Mouse (Mus musculus): ENCODE measurements around the gene Fam71f2. TPM values are rescaled to one million over a fixed set of nuclear protein-coding genes. Genes with fewer than 3 reads are reported as not detected.

The Fam71f2 gene
- polyA plus RNA-seq, 1 experiment, result 1.5 TPM

DNA sequence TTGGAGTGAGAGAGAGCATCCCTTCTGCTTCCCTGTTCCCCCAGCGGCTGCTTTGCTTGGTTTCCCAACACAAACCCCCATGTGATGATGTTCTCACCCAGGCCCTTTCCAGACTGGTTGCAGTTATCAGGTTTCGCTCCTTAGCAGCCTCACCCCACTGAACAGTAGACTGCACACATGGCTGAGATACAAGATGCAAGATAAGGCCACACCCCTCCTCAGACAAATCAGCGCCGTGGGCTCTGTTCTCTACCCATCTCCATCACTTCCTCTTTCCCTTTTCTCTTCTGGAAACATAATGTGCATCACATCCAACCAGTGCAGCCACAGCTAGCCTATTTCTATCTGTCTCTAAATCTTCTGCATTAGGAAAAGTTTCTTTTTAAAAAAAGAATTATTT, 50.1 kb downstream of the Fam71f2 start:
- no peak overlapping the region for H3K4me3 ChIP-seq (ENCODE audit: low read depth, low read length)
- no peaks in the 10 kb centered on the region for H3K36me3 ChIP-seq (ENCODE audit: control insufficient read depth, insufficient read depth, low read length, poor library complexity, severe bottlenecking)
- TF ChIP-seq CTCF (IDR thresholded peaks at IDR 0.05; ENCODE audit: low read depth, low read length) (no peak), EP300 (IDR thresholded peaks at IDR 0.05; ENCODE audit: insufficient read depth, low read depth, low read length) (no peak), POLR2A (IDR thresholded peaks at IDR 0.05; ENCODE audit: insufficient read depth, low read length) (no peak)
- no peak overlapping the region for H3K27ac ChIP-seq (ENCODE audit: insufficient read depth, low read length)
- no peaks in the 10 kb centered on the region for H3K9me3 ChIP-seq (replicated peaks; ENCODE audit: control insufficient read depth, insufficient read depth, low read length, poor library complexity, severe bottlenecking)
- no peaks in the 10 kb centered on the region for H3K4me1 ChIP-seq (ENCODE audit: control insufficient read depth, insufficient read depth, low read length)
- no peak overlapping the region for H3K9ac ChIP-seq (ENCODE audit: low read depth, poor library complexity, severe bottlenecking)
- no peaks in the 10 kb centered on the region for H3K27me3 ChIP-seq (ENCODE audit: control insufficient read depth, insufficient read depth, low read length, poor library complexity, severe bottlenecking)

Other genes starting within 250 kb of the Fam71f2 start
- gene Lep, start 219.4 kb upstream of the Fam71f2 start, polyA plus RNA-seq (2011; ENCODE audit: insufficient read depth, insufficient read length, low read depth, missing spikeins), result not detected in 2 replicates
- 94.5 and 97.0 TPM in 2 replicates for gene Rbm28, start 114.6 kb upstream of the Fam71f2 start, polyA plus RNA-seq (2011; ENCODE audit: insufficient read depth, insufficient read length, low read depth, missing spikeins)
- 0.20 and 0.52 TPM in 2 replicates for gene Prrt4, start 100.0 kb upstream of the Fam71f2 start, polyA plus RNA-seq (2011; ENCODE audit: insufficient read depth, insufficient read length, low read depth, missing spikeins)
- 25.7 and 29.8 TPM in 2 replicates for gene Impdh1, start 63.2 kb upstream of the Fam71f2 start, polyA plus RNA-seq (2011; ENCODE audit: insufficient read depth, insufficient read length, low read depth, missing spikeins)
- 18.4 and 21.8 TPM in 2 replicates for gene Hilpda, start 7.1 kb upstream of the Fam71f2 start, polyA plus RNA-seq (2011; ENCODE audit: insufficient read depth, insufficient read length, low read depth, missing spikeins)
- not detected in 2 replicates for gene Fam71f1, start 39.5 kb downstream of the Fam71f2 start, polyA plus RNA-seq (2011; ENCODE audit: insufficient read depth, insufficient read length, low read depth, missing spikeins)
- 269 and 284 TPM in 2 replicates for gene Calu, start 68.5 kb downstream of the Fam71f2 start, polyA plus RNA-seq (2011; ENCODE audit: insufficient read depth, insufficient read length, low read depth, missing spikeins)
- gene Opn1sw, start 108.9 kb downstream of the Fam71f2 start, polyA plus RNA-seq (2011; ENCODE audit: insufficient read depth, insufficient read length, low read depth, missing spikeins), result not detected in 2 replicates
- 22.7 and 28.4 TPM in 2 replicates for gene Ccdc136, start 116.7 kb downstream of the Fam71f2 start, polyA plus RNA-seq (2011; ENCODE audit: insufficient read depth, insufficient read length, low read depth, missing spikeins)
- 37.2 and 39.8 TPM in 2 replicates for gene Flnc, start 153.7 kb downstream of the Fam71f2 start, polyA plus RNA-seq (2011; ENCODE audit: insufficient read depth, insufficient read length, low read depth, missing spikeins)
- gene Atp6v1f, start 188.1 kb downstream of the Fam71f2 start, polyA plus RNA-seq (2011; ENCODE audit: insufficient read depth, insufficient read length, low read depth, missing spikeins), result 142 and 143 TPM in 2 replicates
- 0.90 and 1.0 TPM in 2 replicates for gene Atp6v1fnb, start 191.8 kb downstream of the Fam71f2 start, polyA plus RNA-seq (2011; ENCODE audit: insufficient read depth, insufficient read length, low read depth, missing spikeins)
- 1.9 and 4.1 TPM in 2 replicates for gene Kcp, start 228.4 kb downstream of the Fam71f2 start, polyA plus RNA-seq (2011; ENCODE audit: insufficient read depth, insufficient read length, low read depth, missing spikeins)
- 2.3 and 2.6 TPM in 2 replicates for gene Irf5, start 247.0 kb downstream of the Fam71f2 start, polyA plus RNA-seq (2011; ENCODE audit: insufficient read depth, insufficient read length, low read depth, missing spikeins)